Mouse (Mus musculus): ENCODE results near the gene Mgme1. TPM values are rescaled to one million over a fixed set of nuclear protein-coding genes. Genes with fewer than 3 reads are reported as not detected.

Gene Mgme1
- polyA plus RNA-seq, 1 experiment from 2014 or later: 11.1 TPM

Other genes with a start within 250 kb of the Mgme1 start
- gene Banf2, start 237.6 kb upstream of the Mgme1 start, polyA plus RNA-seq (2015; fragmentation: Nextera tagmentation; extraction: Ambion mirVana): not detected in 2 replicates
- gene Snx5, start 243 bp downstream of the Mgme1 start, polyA plus RNA-seq (2015; fragmentation: Nextera tagmentation; extraction: Ambion mirVana): 72.8 and 74.9 TPM in 2 replicates
- gene Ovol2, start 61.5 kb downstream of the Mgme1 start, polyA plus RNA-seq (2015; fragmentation: Nextera tagmentation; extraction: Ambion mirVana): not detected in 2 replicates
- 29.6 and 33.3 TPM in 2 replicates for gene Kat14, start 98.3 kb downstream of the Mgme1 start, polyA plus RNA-seq (2015; fragmentation: Nextera tagmentation; extraction: Ambion mirVana)
- 2.4 and 4.3 TPM in 2 replicates for gene Pet117, start 98.3 kb downstream of the Mgme1 start, polyA plus RNA-seq (2015; fragmentation: Nextera tagmentation; extraction: Ambion mirVana)

All from hindbrain, embryonic 13.5 days (tissue).